ENCODE assay signal across 10 mouse cellular contexts in genomic region chr10:11344536-11345468, GRCm38 (mm10). TPM values are rescaled to one million over a fixed set of nuclear protein-coding genes. Genes with fewer than 3 reads are reported as not detected.
A peak's percentile ranks its signal among the peaks of the same experiment; 100 is the strongest.
DNase-seq lines count a peak whose midpoint lies in the region; ATAC-seq and TF ChIP-seq lines count a peak whose summit lies in the region.
"Had no signal": no experiment of that assay in that cellular context is flagged by ENCODE, and none has a peak within 500 bp of the region (broad histone marks: within the 10 kb centered on the region; RNA-seq: fewer than 3 reads in every experiment).

No protein-coding gene starts in this region.

- H3K27ac ChIP-seq in hindbrain, embryonic 11.5 days (ENCODE audit: low read depth, low read length), result no peak overlapping the region
- no peak overlapping the region for H3K27ac ChIP-seq in hindbrain, embryonic 10.5 days
- no peak overlapping the region for H3K27ac ChIP-seq in lung, postnatal 0 days (ENCODE audit: low read length)

- TF ChIP-seq EP300 in lung, postnatal 0 days (IDR thresholded peaks at IDR 0.05), result 0 out of 2 replicates have a peak, but pooled peaks have one; percentile 15

- 82% methylated on average over 18 of the region's 18 CpGs for WGBS in hindbrain, embryonic 11.5 days
- WGBS in hindbrain, embryonic 10.5 days, result 86% methylated on average over 18 of the region's 18 CpGs
- WGBS in lung, postnatal 0 days, result 62% methylated on average over 18 of the region's 18 CpGs

- no peaks in the 10 kb centered on the region for H3K4me1 ChIP-seq in hindbrain, embryonic 11.5 days (replicated peaks; ENCODE audit: control insufficient read depth, insufficient read depth, low read length)
- no peaks in the 10 kb centered on the region for H3K4me1 ChIP-seq in hindbrain, embryonic 10.5 days (replicated peaks)
- peaks cover 33% of the 10 kb centered on the region for H3K4me1 ChIP-seq in G1E (ENCODE audit: insufficient read depth, low read depth, low read length)
- 0 out of 2 replicates have a peak, but pooled peaks cover 4% of the 10 kb centered on the region for H3K4me1 ChIP-seq in lung, postnatal 0 days (ENCODE audit: insufficient read depth, low read depth, low read length)
- H3K4me1 ChIP-seq: limb, embryonic 12.5 days had no signal

- no peak for TF ChIP-seq CTCF in G1E (IDR thresholded peaks at IDR 0.05; ENCODE audit: low read depth, low read length)
- 0 out of 2 replicates have a peak, but pooled peaks have one; percentile 7 for TF ChIP-seq CTCF in lung, postnatal 0 days (IDR thresholded peaks at IDR 0.05)

- no peak overlapping the region for H3K4me2 ChIP-seq in hindbrain, embryonic 11.5 days (replicated peaks; ENCODE audit: low read depth, low read length)
- peak overlapping the region; percentile 22; the same call in 1 of the 2 replicates for H3K4me2 ChIP-seq in lung, postnatal 0 days (replicated peaks; ENCODE audit: low read depth, low read length)

- H3K4me3 ChIP-seq in hindbrain, embryonic 11.5 days (ENCODE audit: low read depth, low read length), result no peak overlapping the region
- no peak overlapping the region for H3K4me3 ChIP-seq in hindbrain, embryonic 10.5 days
- H3K4me3 ChIP-seq in G1E (ENCODE audit: low read depth, low read length), result peak overlapping the region; percentile 62
- H3K4me3 ChIP-seq in lung, postnatal 0 days (ENCODE audit: low read depth, low read length), result no peak overlapping the region

- no peak overlapping the region for H3K9ac ChIP-seq in hindbrain, embryonic 11.5 days (ENCODE audit: low read depth, low read length)
- H3K9ac ChIP-seq in lung, postnatal 0 days (replicated peaks; ENCODE audit: low read depth), result no peak overlapping the region

- no peak for ATAC-seq in hindbrain, embryonic 11.5 days (ENCODE audit: low FRiP score)
- ATAC-seq in G1E (ENCODE audit: extremely low read depth, insufficient number of reproducible peaks, low FRiP score, poor library complexity, severe bottlenecking), result 0 out of 2 replicates have a peak, but pooled peaks have one; percentile 37
- ATAC-seq in lung, postnatal 0 days, result no peak

- DNase-seq in hindbrain, embryonic 11.5 days (ENCODE audit: low spot score), result peak; percentile 4
- no peak for DNase-seq in hindbrain, embryonic 10.5 days (ENCODE audit: low spot score)
- DNase-seq in G1E (ENCODE audit: low spot score), result no peak
- DNase-seq in cerebellum, adult 8-10 months, result peak; percentile 18
- peak; percentile 61 for DNase-seq in lung, postnatal 0 days (ENCODE audit: low spot score)
- DNase-seq in kidney, adult 18-20 months, result no peak
- DNase-seq in left cerebral cortex, postnatal 25 days (ENCODE audit: low spot score in 2 of 2), result no peak
- DNase-seq in ovary, postnatal 10 days (ENCODE audit: low spot score), result no peak

- H3K36me3 ChIP-seq in hindbrain, embryonic 11.5 days (ENCODE audit: control insufficient read depth, insufficient read depth, low read length), result no peaks in the 10 kb centered on the region
- H3K36me3 ChIP-seq in hindbrain, embryonic 10.5 days, result no peaks in the 10 kb centered on the region
- H3K36me3 ChIP-seq in G1E (replicated peaks), result no peaks in the 10 kb centered on the region
- H3K36me3 ChIP-seq in lung, postnatal 0 days (ENCODE audit: insufficient read depth, low read length), result no peaks in the 10 kb centered on the region
- H3K36me3 ChIP-seq: embryonic facial prominence, embryonic 13.5 days; limb, embryonic 12.5 days had no signal

- H3K27me3 ChIP-seq in hindbrain, embryonic 11.5 days (ENCODE audit: control insufficient read depth, insufficient read depth, low read length), result no peaks in the 10 kb centered on the region
- H3K27me3 ChIP-seq in hindbrain, embryonic 10.5 days (ENCODE audit: insufficient read depth, poor library complexity, severe bottlenecking), result no peaks in the 10 kb centered on the region
- H3K27me3 ChIP-seq in G1E (ENCODE audit: insufficient read depth, low read length), result no peaks in the 10 kb centered on the region
- H3K27me3 ChIP-seq in lung, postnatal 0 days (replicated peaks; ENCODE audit: insufficient read depth, low read length), result no peaks in the 10 kb centered on the region
- H3K27me3 ChIP-seq: embryonic facial prominence, embryonic 13.5 days; limb, embryonic 12.5 days had no signal

- intact Hi-C loops in left cerebral cortex, postnatal 25 days (cut with DNase I), result loop anchor here (10.0 kb wide), 1 partner anchor 130 kb away; no protein-coding TSS in a partner anchor

- no peaks in the 10 kb centered on the region for H3K9me3 ChIP-seq in hindbrain, embryonic 11.5 days (ENCODE audit: control insufficient read depth, low read length)
- peaks cover 10% of the 10 kb centered on the region; the same call in 1 of the 2 replicates for H3K9me3 ChIP-seq in hindbrain, embryonic 10.5 days
- H3K9me3 ChIP-seq in G1E (replicated peaks), result no peaks in the 10 kb centered on the region
- H3K9me3 ChIP-seq in lung, postnatal 0 days (ENCODE audit: low read length), result no peaks in the 10 kb centered on the region
- H3K9me3 ChIP-seq: embryonic facial prominence, embryonic 13.5 days; limb, embryonic 12.5 days had no signal

RNA-seq across cellular contexts. Expression of gene Epm2a, which starts 1.6 kb away (rescaled TPM):
- 0.81 and 0.91 TPM in 2 replicates for polyA plus RNA-seq in hindbrain, embryonic 11.5 days (2014; fragmentation: Nextera tagmentation; extraction: Ambion mirVana)
- 0.33 and 0.35 TPM in 2 replicates for polyA plus RNA-seq in hindbrain, embryonic 10.5 days (2016; fragmentation: Nextera tagmentation; extraction: Ambion mirVana)
- total RNA-seq in G1E (2014; fragmentation: Nextera tagmentation), result 4.2 and 4.9 TPM in 2 replicates
- total RNA-seq in G1E (2017), result 14.9 and 15.0 TPM in 2 replicates
- polyA plus RNA-seq in G1E (2012), result 1.6 and 1.7 TPM in 2 replicates
- 0.75 and 1.0 TPM in 2 replicates for polyA plus RNA-seq in lung, postnatal 0 days (2015; fragmentation: Nextera tagmentation; extraction: Ambion mirVana)
- total RNA-seq in left cerebral cortex, postnatal 25 days (2021), result 10 to 100 TPM; 28.9 TPM

Comparison
In these comparisons a context has a peak if more than half of its experiments do, and no peak if none do; other contexts are left out.
1. DNase-seq: peak in hindbrain, embryonic 11.5 days (single experiment), cerebellum, adult 8-10 months (single experiment) and lung, postnatal 0 days (single experiment); none in hindbrain, embryonic 10.5 days (single experiment), G1E (single experiment), kidney, adult 18-20 months (single experiment), left cerebral cortex, postnatal 25 days (0 of 2) and ovary, postnatal 10 days (single experiment).